Mouse (Mus musculus): ENCODE measurements at regions not wholly inside any gene's neighbourhood (a gene's known extent, or its start where the extent isn't known, plus 50 kb on each side); places are given as distances from the start of the nearest gene placed in this dataset.

DNA sequence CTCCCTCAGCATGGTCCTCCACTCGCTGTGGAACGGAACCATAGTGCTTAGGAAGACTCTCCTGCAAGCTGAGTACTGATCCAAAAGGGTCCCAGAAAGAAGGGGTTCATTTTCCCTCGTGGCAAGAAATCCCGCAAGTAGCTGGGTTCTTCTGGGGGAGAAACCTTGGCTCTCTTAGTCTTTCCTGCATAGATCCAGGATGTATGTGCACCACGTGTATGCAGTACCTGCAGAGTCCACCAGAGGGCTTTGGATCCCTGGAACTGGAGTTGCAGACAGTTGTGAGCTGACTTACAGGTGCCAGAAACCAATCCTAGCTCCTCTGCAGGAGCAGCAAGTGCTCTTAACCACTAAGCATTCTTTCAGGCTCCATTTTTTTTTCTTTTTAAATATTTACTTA lies 67.9 kb upstream of the Pmepa1 start:
- 94% methylated on average over 5 of the region's 5 CpGs for WGBS
- Histone ChIP-seq H3K4me3 (ENCODE audit: low read depth, low read length) (no peak overlapping the region), H3K27ac (ENCODE audit: low read depth, low read length) (no peak overlapping the region), H3K36me3 (ENCODE audit: control insufficient read depth, insufficient read depth, low read length) (no peaks in the 10 kb centered on the region), H3K4me1 (replicated peaks; ENCODE audit: control insufficient read depth, insufficient read depth, low read length) (peaks cover 13% of the 10 kb centered on the region), H3K27me3 (ENCODE audit: control insufficient read depth, insufficient read depth, low read length) (0 out of 2 replicates have a peak, but pooled peaks cover under 1% of the 10 kb centered on the region), H3K4me2 (replicated peaks; ENCODE audit: low read depth, low read length) (no peak overlapping the region), H3K9ac (ENCODE audit: low read depth, low read length) (no peak overlapping the region), H3K9me3 (ENCODE audit: control insufficient read depth, low read length) (no peaks in the 10 kb centered on the region; the same call in 1 of the 2 replicates)
- no peak for ATAC-seq (ENCODE audit: low FRiP score)
- DNase-seq (ENCODE audit: low spot score) = no peak

- DNase-seq (ENCODE audit: low spot score) (no peak), ATAC-seq (ENCODE audit: low FRiP score) (no peak)
- Histone ChIP-seq H3K36me3 (ENCODE audit: control insufficient read depth, insufficient read depth, low read length) (no peaks in the 10 kb centered on the region), H3K9me3 (ENCODE audit: control insufficient read depth, low read length) (no peaks in the 10 kb centered on the region; the same call in 1 of the 2 replicates), H3K4me3 (ENCODE audit: low read depth, low read length) (no peak overlapping the region), H3K9ac (ENCODE audit: low read depth, low read length) (no peak overlapping the region), H3K4me2 (replicated peaks; ENCODE audit: low read depth, low read length) (no peak overlapping the region), H3K27me3 (ENCODE audit: control insufficient read depth, insufficient read depth, low read length) (no peaks in the 10 kb centered on the region), H3K27ac (ENCODE audit: low read depth, low read length) (no peak overlapping the region), H3K4me1 (replicated peaks; ENCODE audit: control insufficient read depth, insufficient read depth, low read length) (0 out of 2 replicates have a peak, but pooled peaks cover 3% of the 10 kb centered on the region)
- WGBS = 77% methylated on average over 11 of the region's 11 CpGs
Observed at GRCm38 (mm10) chr2:173347341-173347740, 71.0 kb upstream of the Pmepa1 start.

DNA sequence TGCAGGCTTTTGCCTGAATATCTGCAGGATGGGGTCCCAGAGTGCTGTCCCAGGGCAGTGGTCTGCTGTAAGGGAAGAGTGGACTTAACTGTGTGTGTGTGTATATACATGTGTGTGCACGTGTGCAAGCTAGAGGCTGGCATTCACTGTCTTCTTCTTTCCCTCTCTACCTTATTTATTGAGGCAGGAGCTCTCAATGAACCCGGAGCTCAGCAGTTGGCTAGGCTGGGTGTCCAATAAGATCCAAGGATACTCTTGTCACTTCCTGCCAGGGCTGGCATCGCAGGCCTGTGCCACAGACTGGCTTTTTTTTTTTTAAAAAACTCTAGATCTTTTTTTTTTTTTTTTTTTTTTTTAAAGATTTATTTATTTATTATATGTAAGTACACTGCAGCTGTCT lies 72.4 kb upstream of the Pmepa1 start:
- H3K4me2 ChIP-seq (replicated peaks; ENCODE audit: low read depth, low read length) = no peak overlapping the region
- H3K4me3 ChIP-seq (ENCODE audit: low read depth, low read length) = no peak overlapping the region
- no peaks in the 10 kb centered on the region for H3K36me3 ChIP-seq (ENCODE audit: control insufficient read depth, insufficient read depth, low read length)
- H3K9me3 ChIP-seq (ENCODE audit: control insufficient read depth, low read length) = no peaks in the 10 kb centered on the region; the same call in 1 of the 2 replicates
- DNase-seq (ENCODE audit: low spot score) (no peak), ATAC-seq (ENCODE audit: low FRiP score) (no peak)
- H3K27ac ChIP-seq (ENCODE audit: low read depth, low read length) = no peak overlapping the region
- H3K4me1 ChIP-seq (replicated peaks; ENCODE audit: control insufficient read depth, insufficient read depth, low read length) = no peaks in the 10 kb centered on the region
- no peaks in the 10 kb centered on the region for H3K27me3 ChIP-seq (ENCODE audit: control insufficient read depth, insufficient read depth, low read length)
- 78% methylated on average over 3 of the region's 3 CpGs for WGBS
- H3K9ac ChIP-seq (ENCODE audit: low read depth, low read length) = no peak overlapping the region

DNA sequence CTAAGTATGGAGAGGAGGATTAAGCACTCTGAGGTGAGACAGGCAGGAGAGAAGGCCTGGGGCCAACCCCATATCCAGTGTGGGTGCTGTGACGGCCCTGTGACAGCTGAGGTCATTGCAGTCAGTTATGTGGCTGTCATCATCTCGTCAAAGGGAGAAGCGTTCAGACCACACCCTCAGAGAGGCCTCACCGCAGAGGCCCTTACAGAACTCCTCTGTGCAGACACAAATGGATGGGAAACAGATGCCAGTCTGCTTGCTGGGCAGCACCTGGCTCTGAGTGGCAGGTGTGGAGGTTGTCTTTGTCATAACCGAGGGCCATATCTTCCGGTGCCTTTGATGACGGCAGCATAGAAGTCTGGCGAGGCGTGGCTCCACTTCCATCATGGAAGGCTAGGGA lies 73.2 kb upstream of the Pmepa1 start:
- 78% methylated on average over 9 of the region's 9 CpGs for WGBS
- H3K27ac ChIP-seq (ENCODE audit: low read depth, low read length) = no peak overlapping the region
- H3K4me3 ChIP-seq (ENCODE audit: low read depth, low read length) = no peak overlapping the region
- H3K9me3 ChIP-seq (ENCODE audit: control insufficient read depth, low read length) = no peaks in the 10 kb centered on the region
- no peak overlapping the region for H3K4me2 ChIP-seq (replicated peaks; ENCODE audit: low read depth, low read length)
- H3K36me3 ChIP-seq (ENCODE audit: control insufficient read depth, insufficient read depth, low read length) = no peaks in the 10 kb centered on the region
- no peak overlapping the region for H3K9ac ChIP-seq (ENCODE audit: low read depth, low read length)
- H3K4me1 ChIP-seq (replicated peaks; ENCODE audit: control insufficient read depth, insufficient read depth, low read length) = no peaks in the 10 kb centered on the region
- DNase-seq (ENCODE audit: low spot score) (no peak), ATAC-seq (ENCODE audit: low FRiP score) (no peak)
- no peaks in the 10 kb centered on the region for H3K27me3 ChIP-seq (ENCODE audit: control insufficient read depth, insufficient read depth, low read length)

GRCm38 (mm10) chr2:173349910-173350309 lies 73.6 kb upstream of the Pmepa1 start:
- Histone ChIP-seq H3K27ac (ENCODE audit: low read depth, low read length) (no peak overlapping the region), H3K9ac (ENCODE audit: low read depth, low read length) (no peak overlapping the region), H3K4me3 (ENCODE audit: low read depth, low read length) (no peak overlapping the region), H3K36me3 (ENCODE audit: control insufficient read depth, insufficient read depth, low read length) (no peaks in the 10 kb centered on the region), H3K4me2 (replicated peaks; ENCODE audit: low read depth, low read length) (no peak overlapping the region), H3K4me1 (replicated peaks; ENCODE audit: control insufficient read depth, insufficient read depth, low read length) (no peaks in the 10 kb centered on the region), H3K9me3 (ENCODE audit: control insufficient read depth, low read length) (no peaks in the 10 kb centered on the region), H3K27me3 (ENCODE audit: control insufficient read depth, insufficient read depth, low read length) (no peaks in the 10 kb centered on the region)
- 89% methylated on average over 4 of the region's 4 CpGs for WGBS
- DNase-seq (ENCODE audit: low spot score) (no peak), ATAC-seq (ENCODE audit: low FRiP score) (no peak)

DNA sequence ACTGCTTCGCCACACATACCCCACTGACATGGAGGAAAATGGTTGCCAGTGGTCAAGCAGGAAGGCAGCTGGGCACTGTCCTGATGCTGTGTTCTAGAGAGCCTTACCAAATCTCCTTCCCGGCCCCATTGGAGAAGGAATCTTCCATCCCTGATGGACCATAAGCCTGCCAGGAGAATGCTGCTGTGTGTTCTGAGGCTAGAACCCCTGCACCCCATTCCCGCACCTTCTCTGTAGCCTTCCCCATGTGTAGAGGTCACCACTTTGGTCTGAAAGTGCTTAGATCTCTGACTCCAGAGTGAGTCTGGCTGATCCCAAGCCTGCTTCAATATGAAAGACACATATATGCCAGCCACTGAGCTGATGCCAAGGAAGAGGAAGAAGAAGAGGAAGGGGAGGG lies 74.1 kb upstream of the Pmepa1 start:
- no peaks in the 10 kb centered on the region for H3K9me3 ChIP-seq (ENCODE audit: control insufficient read depth, low read length)
- ATAC-seq (ENCODE audit: low FRiP score) (no peak), DNase-seq (ENCODE audit: low spot score) (no peak)
- H3K4me2 ChIP-seq (replicated peaks; ENCODE audit: low read depth, low read length) = no peak overlapping the region
- WGBS = 90% methylated on average over 3 of the region's 3 CpGs
- H3K4me3 ChIP-seq (ENCODE audit: low read depth, low read length) = no peak overlapping the region
- no peaks in the 10 kb centered on the region for H3K36me3 ChIP-seq (ENCODE audit: control insufficient read depth, insufficient read depth, low read length)
- no peak overlapping the region for H3K27ac ChIP-seq (ENCODE audit: low read depth, low read length)
- no peaks in the 10 kb centered on the region for H3K4me1 ChIP-seq (replicated peaks; ENCODE audit: control insufficient read depth, insufficient read depth, low read length)
- no peak overlapping the region for H3K9ac ChIP-seq (ENCODE audit: low read depth, low read length)
- no peaks in the 10 kb centered on the region for H3K27me3 ChIP-seq (ENCODE audit: control insufficient read depth, insufficient read depth, low read length)

GRCm38 (mm10) chr2:173350831-173351230 lies 74.5 kb upstream of the Pmepa1 start:
- H3K4me2 ChIP-seq (replicated peaks; ENCODE audit: low read depth, low read length) = no peak overlapping the region
- H3K9me3 ChIP-seq (ENCODE audit: control insufficient read depth, low read length) = no peaks in the 10 kb centered on the region
- WGBS = 71% methylated on average over 3 of the region's 3 CpGs
- no peak for ATAC-seq (ENCODE audit: low FRiP score)
- H3K9ac ChIP-seq (ENCODE audit: low read depth, low read length) = no peak overlapping the region
- no peak for DNase-seq (ENCODE audit: low spot score)
- no peak overlapping the region for H3K27ac ChIP-seq (ENCODE audit: low read depth, low read length)
- no peaks in the 10 kb centered on the region for H3K27me3 ChIP-seq (ENCODE audit: control insufficient read depth, insufficient read depth, low read length)
- no peaks in the 10 kb centered on the region for H3K36me3 ChIP-seq (ENCODE audit: control insufficient read depth, insufficient read depth, low read length)
- H3K4me1 ChIP-seq (replicated peaks; ENCODE audit: control insufficient read depth, insufficient read depth, low read length) = no peaks in the 10 kb centered on the region
- no peak overlapping the region for H3K4me3 ChIP-seq (ENCODE audit: low read depth, low read length)

GRCm38 (mm10) chr2:173351831-173352755 lies 75.8 kb upstream of the Pmepa1 start:
- Histone ChIP-seq H3K4me2 (replicated peaks; ENCODE audit: low read depth, low read length) (no peak overlapping the region), H3K4me1 (replicated peaks; ENCODE audit: control insufficient read depth, insufficient read depth, low read length) (no peaks in the 10 kb centered on the region), H3K27me3 (ENCODE audit: control insufficient read depth, insufficient read depth, low read length) (no peaks in the 10 kb centered on the region), H3K9me3 (ENCODE audit: control insufficient read depth, low read length) (no peaks in the 10 kb centered on the region), H3K9ac (ENCODE audit: low read depth, low read length) (no peak overlapping the region), H3K36me3 (ENCODE audit: control insufficient read depth, insufficient read depth, low read length) (no peaks in the 10 kb centered on the region), H3K27ac (ENCODE audit: low read depth, low read length) (0 out of 2 replicates have a peak overlapping the region, but pooled peaks have one; percentile 36), H3K4me3 (ENCODE audit: low read depth, low read length) (no peak overlapping the region)
- WGBS = 62% methylated on average over 18 of the region's 18 CpGs
- DNase-seq (ENCODE audit: low spot score) (no peak), ATAC-seq (ENCODE audit: low FRiP score) (no peak)

GRCm38 (mm10) chr2:173352756-173353139 lies 76.4 kb upstream of the Pmepa1 start:
- DNase-seq (ENCODE audit: low spot score) (no peak), ATAC-seq (ENCODE audit: low FRiP score) (no peak)
- 0 out of 2 replicates have a peak overlapping the region, but pooled peaks have one; percentile 36 for H3K27ac ChIP-seq (ENCODE audit: low read depth, low read length)
- H3K4me1 ChIP-seq (replicated peaks; ENCODE audit: control insufficient read depth, insufficient read depth, low read length) = no peaks in the 10 kb centered on the region
- 28% methylated on average over 3 of the region's 3 CpGs for WGBS
- H3K27me3 ChIP-seq (ENCODE audit: control insufficient read depth, insufficient read depth, low read length) = no peaks in the 10 kb centered on the region
- H3K4me2 ChIP-seq (replicated peaks; ENCODE audit: low read depth, low read length) = no peak overlapping the region
- H3K9me3 ChIP-seq (ENCODE audit: control insufficient read depth, low read length) = no peaks in the 10 kb centered on the region
- no peak overlapping the region for H3K9ac ChIP-seq (ENCODE audit: low read depth, low read length)
- H3K4me3 ChIP-seq (ENCODE audit: low read depth, low read length) = no peak overlapping the region
- no peaks in the 10 kb centered on the region for H3K36me3 ChIP-seq (ENCODE audit: control insufficient read depth, insufficient read depth, low read length)
